Mouse (Mus musculus): ENCODE measurements around the gene Dnajc13. TPM values are rescaled to one million over a fixed set of nuclear protein-coding genes. Genes with fewer than 3 reads are reported as not detected.

The Dnajc13 gene
- polyA plus RNA-seq, 1 experiment from 2014 or later, result 9.1 TPM

- no peaks in the 10 kb centered on the region for H3K4me1 ChIP-seq (ENCODE audit: control insufficient read depth, low read depth, low read length)
- 56% methylated on average over 5 of the region's 5 CpGs for WGBS (ENCODE audit: insufficient replicate concordance)
- H3K27ac ChIP-seq (ENCODE audit: low read length), result no peak overlapping the region
- H3K27me3 ChIP-seq (ENCODE audit: control insufficient read depth, insufficient read depth, low read depth, low read length), result no peaks in the 10 kb centered on the region
- ATAC-seq (ENCODE audit: low read depth), result no peak
- H3K9me3 ChIP-seq (replicated peaks; ENCODE audit: control insufficient read depth, low read length), result no peaks in the 10 kb centered on the region
- no peaks in the 10 kb centered on the region for H3K36me3 ChIP-seq (ENCODE audit: control insufficient read depth, insufficient read depth)
- H3K9ac ChIP-seq (ENCODE audit: low read depth, low read length), result no peak overlapping the region
- no peak overlapping the region for H3K4me3 ChIP-seq (ENCODE audit: low read depth, low read length)
- H3K4me2 ChIP-seq (ENCODE audit: low read depth, low read length), result no peak overlapping the region
Observed at GRCm38 (mm10) chr9:104281737-104282136, 19.0 kb upstream of the Dnajc13 start.

- H3K4me1 ChIP-seq (ENCODE audit: control insufficient read depth, low read depth, low read length), result no peaks in the 10 kb centered on the region
- H3K27me3 ChIP-seq (ENCODE audit: control insufficient read depth, insufficient read depth, low read depth, low read length), result no peaks in the 10 kb centered on the region
- H3K4me2 ChIP-seq (ENCODE audit: low read depth, low read length), result no peak overlapping the region
- H3K36me3 ChIP-seq (ENCODE audit: control insufficient read depth, insufficient read depth), result no peaks in the 10 kb centered on the region
- H3K9ac ChIP-seq (ENCODE audit: low read depth, low read length), result no peak overlapping the region
- no peaks in the 10 kb centered on the region for H3K9me3 ChIP-seq (replicated peaks; ENCODE audit: control insufficient read depth, low read length)
- no peak for ATAC-seq (ENCODE audit: low read depth)
- no peak overlapping the region for H3K27ac ChIP-seq (ENCODE audit: low read length)
- no peak overlapping the region for H3K4me3 ChIP-seq (ENCODE audit: low read depth, low read length)
- 52% methylated on average over 8 of the region's 8 CpGs for WGBS (ENCODE audit: insufficient replicate concordance)
Observed at GRCm38 (mm10) chr9:104280725-104281495, 18.2 kb upstream of the Dnajc13 start.

GRCm38 (mm10) chr9:104277528-104278162 lies 14.9 kb upstream of the Dnajc13 start:
- Histone ChIP-seq H3K4me1 (ENCODE audit: control insufficient read depth, low read depth, low read length) (no peaks in the 10 kb centered on the region), H3K27ac (ENCODE audit: low read length) (no peak overlapping the region), H3K9me3 (replicated peaks; ENCODE audit: control insufficient read depth, low read length) (no peaks in the 10 kb centered on the region), H3K4me2 (ENCODE audit: low read depth, low read length) (peak overlapping the region; percentile 22; the same call in 1 of the 2 replicates), H3K36me3 (ENCODE audit: control insufficient read depth, insufficient read depth) (no peaks in the 10 kb centered on the region), H3K4me3 (ENCODE audit: low read depth, low read length) (no peak overlapping the region), H3K27me3 (ENCODE audit: control insufficient read depth, insufficient read depth, low read depth, low read length) (no peaks in the 10 kb centered on the region), H3K9ac (ENCODE audit: low read depth, low read length) (no peak overlapping the region)
- WGBS (ENCODE audit: insufficient replicate concordance), result 16% methylated on average over 18 of the region's 18 CpGs
- ATAC-seq (ENCODE audit: low read depth), result no peak

- ATAC-seq (ENCODE audit: low read depth), result no peak
- H3K4me1 ChIP-seq (ENCODE audit: control insufficient read depth, low read depth, low read length), result no peaks in the 10 kb centered on the region
- no peaks in the 10 kb centered on the region for H3K36me3 ChIP-seq (ENCODE audit: control insufficient read depth, insufficient read depth)
- H3K27me3 ChIP-seq (ENCODE audit: control insufficient read depth, insufficient read depth, low read depth, low read length), result no peaks in the 10 kb centered on the region
- H3K27ac ChIP-seq (ENCODE audit: low read length), result no peak overlapping the region
- H3K4me3 ChIP-seq (ENCODE audit: low read depth, low read length), result no peak overlapping the region
- no peak overlapping the region for H3K9ac ChIP-seq (ENCODE audit: low read depth, low read length)
- H3K4me2 ChIP-seq (ENCODE audit: low read depth, low read length), result no peak overlapping the region
- WGBS (ENCODE audit: insufficient replicate concordance), result 65% methylated on average over 17 of the region's 17 CpGs
- H3K9me3 ChIP-seq (replicated peaks; ENCODE audit: control insufficient read depth, low read length), result no peaks in the 10 kb centered on the region
Observed at GRCm38 (mm10) chr9:104275084-104275785, 12.5 kb upstream of the Dnajc13 start.

GRCm38 (mm10) chr9:104272057-104272456 lies 9.3 kb upstream of the Dnajc13 start:
- Histone ChIP-seq H3K27me3 (ENCODE audit: control insufficient read depth, insufficient read depth, low read depth, low read length) (no peaks in the 10 kb centered on the region), H3K9me3 (replicated peaks; ENCODE audit: control insufficient read depth, low read length) (no peaks in the 10 kb centered on the region), H3K4me3 (ENCODE audit: low read depth, low read length) (no peak overlapping the region), H3K27ac (ENCODE audit: low read length) (no peak overlapping the region), H3K4me2 (ENCODE audit: low read depth, low read length) (no peak overlapping the region), H3K4me1 (ENCODE audit: control insufficient read depth, low read depth, low read length) (no peaks in the 10 kb centered on the region), H3K36me3 (ENCODE audit: control insufficient read depth, insufficient read depth) (no peaks in the 10 kb centered on the region), H3K9ac (ENCODE audit: low read depth, low read length) (no peak overlapping the region)
- 47% methylated on average over 4 of the region's 4 CpGs for WGBS (ENCODE audit: insufficient replicate concordance)
- no peak for ATAC-seq (ENCODE audit: low read depth)

- Histone ChIP-seq H3K9me3 (replicated peaks; ENCODE audit: control insufficient read depth, low read length) (no peaks in the 10 kb centered on the region), H3K4me3 (ENCODE audit: low read depth, low read length) (no peak overlapping the region), H3K4me1 (ENCODE audit: control insufficient read depth, low read depth, low read length) (no peaks in the 10 kb centered on the region), H3K36me3 (ENCODE audit: control insufficient read depth, insufficient read depth) (no peaks in the 10 kb centered on the region), H3K27me3 (ENCODE audit: control insufficient read depth, insufficient read depth, low read depth, low read length) (no peaks in the 10 kb centered on the region), H3K9ac (ENCODE audit: low read depth, low read length) (no peak overlapping the region), H3K27ac (ENCODE audit: low read length) (no peak overlapping the region), H3K4me2 (ENCODE audit: low read depth, low read length) (no peak overlapping the region)
- no peak for ATAC-seq (ENCODE audit: low read depth)
- 63% methylated on average over 4 of the region's 4 CpGs for WGBS (ENCODE audit: insufficient replicate concordance)
Observed at GRCm38 (mm10) chr9:104271642-104272041, 8.9 kb upstream of the Dnajc13 start.

GRCm38 (mm10) chr9:104269944-104270343 lies 7.2 kb upstream of the Dnajc13 start:
- ATAC-seq (ENCODE audit: low read depth), result no peak
- Histone ChIP-seq H3K27me3 (ENCODE audit: control insufficient read depth, insufficient read depth, low read depth, low read length) (no peaks in the 10 kb centered on the region), H3K36me3 (ENCODE audit: control insufficient read depth, insufficient read depth) (no peaks in the 10 kb centered on the region), H3K9ac (ENCODE audit: low read depth, low read length) (no peak overlapping the region), H3K27ac (ENCODE audit: low read length) (no peak overlapping the region), H3K4me1 (ENCODE audit: control insufficient read depth, low read depth, low read length) (no peaks in the 10 kb centered on the region), H3K4me2 (ENCODE audit: low read depth, low read length) (no peak overlapping the region), H3K4me3 (ENCODE audit: low read depth, low read length) (no peak overlapping the region), H3K9me3 (replicated peaks; ENCODE audit: control insufficient read depth, low read length) (no peaks in the 10 kb centered on the region)
- 54% methylated on average over 3 of the region's 3 CpGs for WGBS (ENCODE audit: insufficient replicate concordance)

GRCm38 (mm10) chr9:104269349-104269871 lies 6.7 kb upstream of the Dnajc13 start:
- Histone ChIP-seq H3K9ac (ENCODE audit: low read depth, low read length) (no peak overlapping the region), H3K4me1 (ENCODE audit: control insufficient read depth, low read depth, low read length) (no peaks in the 10 kb centered on the region), H3K4me3 (ENCODE audit: low read depth, low read length) (no peak overlapping the region), H3K27me3 (ENCODE audit: control insufficient read depth, insufficient read depth, low read depth, low read length) (no peaks in the 10 kb centered on the region), H3K9me3 (replicated peaks; ENCODE audit: control insufficient read depth, low read length) (no peaks in the 10 kb centered on the region), H3K27ac (ENCODE audit: low read length) (no peak overlapping the region), H3K4me2 (ENCODE audit: low read depth, low read length) (no peak overlapping the region), H3K36me3 (ENCODE audit: control insufficient read depth, insufficient read depth) (no peaks in the 10 kb centered on the region)
- 19% methylated on average over 10 of the region's 10 CpGs for WGBS (ENCODE audit: insufficient replicate concordance)
- no peak; the same call in 1 of the 2 replicates for ATAC-seq (ENCODE audit: low read depth)
